Mouse (Mus musculus) layer of hippocampus, postnatal 14 days (tissue): ENCODE results near the gene Hist1h2ak. TPM values are rescaled to one million over a fixed set of nuclear protein-coding genes. Genes with fewer than 3 reads are reported as not detected.

Source experiments
- microRNA-seq, 2 experiments: library from miRNA; unstranded; fragments of <30 nt; microRNA quantifications; one replicate each; pipeline ENCODE4 v1.2.0; 2021
- total RNA-seq, 2 experiments: library from RNA; stranded (reverse); gene quantifications; 2 replicates each; pipeline ENCODE4 v1.2.3; 2021

Hist1h2ak gene
- total RNA-seq, 2 experiments from 2014 or later = 17.1 to 19.9 TPM

Small RNA genes within 50 kb of the gene (microRNA-seq; reads per million reads assigned to microRNA genes)
- gene Gm44346 (0 reads per million in 2 experiments), gene Gm44357 (0 reads per million in 2 experiments), gene Gm44367 (0 reads per million in 2 experiments), gene Gm44454 (0 reads per million in 2 experiments)

Other genes starting within 250 kb of the Hist1h2ak start
- 10 to 100 TPM; 16.2 to 16.9 TPM for gene Zkscan8, start 222.7 kb downstream of the Hist1h2ak start, total RNA-seq
- gene Olfr1366, start 211.0 kb downstream of the Hist1h2ak start, total RNA-seq = not detected
- gene Olfr1535, start 193.9 kb downstream of the Hist1h2ak start, total RNA-seq = not detected
- gene Olfr1364, start 172.1 kb downstream of the Hist1h2ak start, total RNA-seq = not detected
- not detected for gene Olfr1362, start 139.8 kb downstream of the Hist1h2ak start, total RNA-seq
- gene Olfr11, start 111.3 kb downstream of the Hist1h2ak start, total RNA-seq = not detected
- gene Olfr1361, start 90.4 kb downstream of the Hist1h2ak start, total RNA-seq = not detected
- not detected for gene Olfr1360, start 76.4 kb downstream of the Hist1h2ak start, total RNA-seq
- not detected for gene Olfr1359, start 55.7 kb downstream of the Hist1h2ak start, total RNA-seq
- 10 to 100 TPM; 31.7 to 51.2 TPM for gene Hist1h2bl, start 37.7 kb downstream of the Hist1h2ak start, total RNA-seq
- gene Hist1h2ai, start 37.4 kb downstream of the Hist1h2ak start, total RNA-seq = 10 to 100 TPM; 17.4 to 55.0 TPM
- gene Hist1h3h, start 36.2 kb downstream of the Hist1h2ak start, total RNA-seq = 10 to 100 TPM; 68.2 to 84.2 TPM
- gene Hist1h2bm, start 31.8 kb downstream of the Hist1h2ak start, total RNA-seq = 10 to 100 TPM in 1 of 2 experiments, 1 to 10 TPM in 1; 8.6 to 12.7 TPM
- gene Hist1h4j, start 18.8 kb downstream of the Hist1h2ak start, total RNA-seq = 10 to 100 TPM; 14.3 to 15.3 TPM
- gene Hist1h4k, start 3.3 kb downstream of the Hist1h2ak start, total RNA-seq = 100 to 1,000 TPM; 229 to 266 TPM
- gene Hist1h2bn, start 296 bp upstream of the Hist1h2ak start, total RNA-seq = 10 to 100 TPM; 18.8 to 20.0 TPM
- 10 to 100 TPM; 10.5 to 20.6 TPM for gene Hist1h1b, start 26.8 kb upstream of the Hist1h2ak start, total RNA-seq
- 10 to 100 TPM; 59.5 to 93.2 TPM for gene Hist1h3i, start 29.5 kb upstream of the Hist1h2ak start, total RNA-seq
- 1 to 10 TPM; 1.7 to 1.8 TPM for gene Hist1h2an, start 33.4 kb upstream of the Hist1h2ak start, total RNA-seq
- gene Hist1h2bp, start 33.6 kb upstream of the Hist1h2ak start, total RNA-seq = 10 to 100 TPM; 12.3 to 16.4 TPM
- 10 to 100 TPM; 47.8 to 64.2 TPM for gene Hist1h2bq, start 56.4 kb upstream of the Hist1h2ak start, total RNA-seq
- 10 to 100 TPM; 28.2 to 31.2 TPM for gene Hist1h2ao, start 56.6 kb upstream of the Hist1h2ak start, total RNA-seq
- gene Hist1h4m, start 57.9 kb upstream of the Hist1h2ak start, total RNA-seq = 100 to 1,000 TPM; 159 to 222 TPM
- gene Hist1h4n, start 78.4 kb upstream of the Hist1h2ak start, total RNA-seq = 10 to 100 TPM; 30.8 to 35.7 TPM
- 10 to 100 TPM; 20.7 to 37.1 TPM for gene Hist1h2ap, start 79.7 kb upstream of the Hist1h2ak start, total RNA-seq
- 10 to 100 TPM; 48.0 to 64.3 TPM for gene Hist1h2br, start 79.9 kb upstream of the Hist1h2ak start, total RNA-seq
- gene Zfp184, start 191.3 kb upstream of the Hist1h2ak start, total RNA-seq = 1 to 10 TPM; 3.4 to 3.8 TPM
- gene Pom121l2, start 227.4 kb upstream of the Hist1h2ak start, total RNA-seq = under 1 TPM in 1 of 2 experiments, not detected in 1; 0.19 TPM